Mouse (Mus musculus) liver, embryonic 16.5 days (tissue): ENCODE measurements around the gene Ccdc163. TPM values are rescaled to one million over a fixed set of nuclear protein-coding genes. Genes with fewer than 3 reads are reported as not detected.

Source experiments
- ATAC-seq: fragments of 200-750 bp; cut with Nextera tagmentation; 2 replicates; pipeline ENCODE4 v1.8.0; 2017; ENCODE audit warnings: low read depth, mild to moderate bottlenecking, moderate number of reproducible peaks, moderate library complexity
- H3K27ac ChIP-seq: fragments of 300-500 bp; sonication (generic); 2 replicates; pipeline ENCODE4 v1.5.1; 2014; ENCODE audit warnings: mild to moderate bottlenecking, low read length
- H3K27me3 ChIP-seq: fragments of 300-500 bp; sonication (generic); 2 replicates; pipeline ENCODE4 v1.6.1; 2014; ENCODE audit warnings: low read depth, low read length, mixed read lengths; ENCODE audit not compliant: control insufficient read depth, insufficient read depth
- H3K36me3 ChIP-seq: fragments of 300-500 bp; sonication (generic); 2 replicates; pipeline ENCODE4 v1.6.1; 2014; ENCODE audit warnings: mild to moderate bottlenecking; ENCODE audit not compliant: control insufficient read depth, insufficient read depth
- H3K4me1 ChIP-seq: fragments of 300-500 bp; sonication (generic); 2 replicates; pipeline ENCODE4 v1.6.1; 2014; ENCODE audit warnings: low read depth, low read length, mixed read lengths; ENCODE audit not compliant: control insufficient read depth
- H3K4me2 ChIP-seq: fragments of 300-500 bp; sonication (generic); 2 replicates; pipeline ENCODE4 v1.6.1; 2014; ENCODE audit warnings: low read depth, low read length, mixed read lengths
- H3K4me3 ChIP-seq: fragments of 300-500 bp; sonication (generic); 2 replicates; pipeline ENCODE4 v1.5.1; 2014; ENCODE audit warnings: low read depth, mild to moderate bottlenecking, low read length
- H3K9ac ChIP-seq: fragments of 300-500 bp; sonication (generic); 2 replicates; pipeline ENCODE4 v1.6.1; 2014; ENCODE audit warnings: low read depth, low read length
- H3K9me3 ChIP-seq: fragments of 300-500 bp; sonication (generic); replicated peaks from 2 replicates; pipeline ENCODE4 v1.6.1; 2016; ENCODE audit warnings: low read length; ENCODE audit not compliant: control insufficient read depth
- WGBS: fragments of 180-500 bp; shearing (Covaris S2); extraction: QIAGEN DNeasy Blood & Tissue Kit; methylation state at CpG from one replicate; pipeline ENCODE4 v1.1.7; 2014; ENCODE audit not compliant: insufficient replicate concordance; 5-methylcytosine and 5-hydroxymethylcytosine counted together
- polyA plus RNA-seq: library from polyadenylated mRNA; unstranded; fragments of >200 nt; fragmentation: Nextera tagmentation; extraction: Ambion mirVana; gene quantifications from 2 replicates; pipeline ENCODE4 v1.2.1, GENCODE M21; 2015

The Ccdc163 gene
- polyA plus RNA-seq, 1 experiment from 2014 or later, result 12.4 TPM

DNA sequence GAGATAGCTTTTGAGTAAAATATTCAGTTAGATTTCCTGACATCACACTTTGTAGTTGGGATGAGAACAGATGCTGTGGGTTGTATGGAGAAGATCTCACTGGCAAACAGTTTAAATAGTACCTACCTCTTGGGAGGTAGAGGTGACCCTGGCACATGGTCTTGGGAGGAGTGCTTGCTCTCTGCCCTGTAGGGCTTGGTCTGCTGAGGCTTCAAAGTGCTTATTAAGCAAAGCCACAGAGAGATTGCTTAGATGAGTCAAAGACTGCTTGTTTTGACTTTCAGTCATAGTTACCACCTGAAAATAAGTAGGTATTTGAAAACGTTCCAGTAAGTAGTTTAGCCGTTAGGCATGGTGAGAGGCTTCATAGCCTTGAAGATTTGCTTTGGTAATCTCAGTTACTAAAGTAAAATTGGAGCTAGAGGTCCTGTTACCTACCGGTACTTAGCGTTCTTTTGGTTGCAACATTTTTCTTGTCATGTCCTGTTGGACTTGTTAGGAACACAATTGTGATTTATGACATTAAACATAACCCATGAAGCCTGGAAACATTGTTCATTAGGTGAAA lies 18.9 kb upstream of the Ccdc163 start:
- Histone ChIP-seq H3K4me3 (no peak overlapping the region), H3K4me2 (peak overlapping the region; percentile 21; the same call in 1 of the 2 replicates), H3K9ac (no peak overlapping the region), H3K36me3 (peaks cover 10% of the 10 kb centered on the region), H3K27me3 (no peaks in the 10 kb centered on the region), H3K4me1 (peaks cover 28% of the 10 kb centered on the region), H3K9me3 (no peaks in the 10 kb centered on the region), H3K27ac (no peak overlapping the region)
- no peak for ATAC-seq
- 80% methylated on average over 4 of the region's 4 CpGs for WGBS

- H3K36me3 ChIP-seq, result peaks cover 24% of the 10 kb centered on the region
- H3K4me2 ChIP-seq, result no peak overlapping the region
- no peaks in the 10 kb centered on the region for H3K27me3 ChIP-seq
- WGBS, result 63% methylated on average over 2 of the region's 2 CpGs
- H3K9ac ChIP-seq, result no peak overlapping the region
- H3K27ac ChIP-seq, result no peak overlapping the region
- no peak overlapping the region for H3K4me3 ChIP-seq
- peaks cover 8% of the 10 kb centered on the region for H3K4me1 ChIP-seq
- no peak for ATAC-seq
- no peaks in the 10 kb centered on the region for H3K9me3 ChIP-seq
Measured at GRCm38 (mm10) chr4:116692146-116692545, 16.2 kb upstream of the Ccdc163 start.

GRCm38 (mm10) chr4:116693785-116694184 lies 14.5 kb upstream of the Ccdc163 start:
- no peak overlapping the region for H3K27ac ChIP-seq
- H3K27me3 ChIP-seq, result no peaks in the 10 kb centered on the region
- ATAC-seq, result no peak
- 66% methylated on average over 2 of the region's 2 CpGs for WGBS
- no peak overlapping the region for H3K9ac ChIP-seq
- H3K36me3 ChIP-seq, result peaks cover 27% of the 10 kb centered on the region
- no peak overlapping the region for H3K4me3 ChIP-seq
- H3K4me1 ChIP-seq, result peaks cover 4% of the 10 kb centered on the region
- H3K4me2 ChIP-seq, result no peak overlapping the region
- H3K9me3 ChIP-seq, result no peaks in the 10 kb centered on the region

DNA sequence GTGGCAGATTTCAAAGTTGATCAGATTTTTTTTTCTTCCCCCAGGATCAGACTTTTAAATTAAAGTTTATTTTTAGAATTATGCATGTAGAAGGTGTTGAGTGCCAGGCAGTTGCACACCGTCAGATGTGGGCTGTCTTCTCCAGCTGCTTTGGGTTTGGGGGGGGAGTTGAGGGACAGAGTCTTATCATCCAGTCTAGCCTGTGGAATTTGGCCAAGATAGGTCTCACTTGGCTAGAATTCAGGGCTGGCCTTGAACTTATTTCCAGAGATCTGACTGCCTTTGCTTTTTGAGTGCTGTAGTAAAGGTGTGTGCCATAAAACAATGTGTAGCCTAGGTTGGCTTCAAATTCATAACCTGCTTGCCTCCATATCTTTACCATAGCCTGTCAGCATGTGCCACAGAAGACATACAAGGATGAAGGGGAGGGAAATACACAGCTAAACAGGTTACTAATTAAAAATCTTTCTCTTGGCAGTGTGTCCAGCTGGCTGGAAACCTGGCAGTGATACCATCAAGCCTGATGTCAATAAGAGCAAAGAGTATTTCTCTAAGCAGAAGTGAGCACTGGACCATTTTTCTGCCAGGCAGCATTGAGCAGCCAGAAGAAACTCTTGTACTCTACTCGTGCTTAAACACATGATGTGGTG lies 9.5 kb upstream of the Ccdc163 start:
- no peak; the same call in 1 of the 2 replicates for ATAC-seq
- WGBS, result 37% methylated on average over 2 of the region's 2 CpGs
- no peaks in the 10 kb centered on the region; the same call in 1 of the 2 replicates for H3K4me1 ChIP-seq

GRCm38 (mm10) chr4:116700964-116701363 lies 7.3 kb upstream of the Ccdc163 start:
- Histone ChIP-seq H3K4me1 (no peaks in the 10 kb centered on the region; the same call in 1 of the 2 replicates), H3K27me3 (no peaks in the 10 kb centered on the region), H3K9me3 (no peaks in the 10 kb centered on the region), H3K27ac (no peak overlapping the region), H3K4me3 (no peak overlapping the region), H3K36me3 (peaks cover 4% of the 10 kb centered on the region; the same call in 1 of the 2 replicates), H3K9ac (no peak overlapping the region), H3K4me2 (no peak overlapping the region)
- 76% methylated on average over 1 of the region's 1 CpGs for WGBS
- no peak for ATAC-seq

More for the DNA sequence above, 9.5 kb upstream of the Ccdc163 start:
- Histone ChIP-seq H3K27ac (no peak overlapping the region), H3K4me2 (no peak overlapping the region), H3K36me3 (peaks cover 19% of the 10 kb centered on the region), H3K4me3 (no peak overlapping the region), H3K9ac (no peak overlapping the region), H3K27me3 (no peaks in the 10 kb centered on the region), H3K9me3 (no peaks in the 10 kb centered on the region)

DNA sequence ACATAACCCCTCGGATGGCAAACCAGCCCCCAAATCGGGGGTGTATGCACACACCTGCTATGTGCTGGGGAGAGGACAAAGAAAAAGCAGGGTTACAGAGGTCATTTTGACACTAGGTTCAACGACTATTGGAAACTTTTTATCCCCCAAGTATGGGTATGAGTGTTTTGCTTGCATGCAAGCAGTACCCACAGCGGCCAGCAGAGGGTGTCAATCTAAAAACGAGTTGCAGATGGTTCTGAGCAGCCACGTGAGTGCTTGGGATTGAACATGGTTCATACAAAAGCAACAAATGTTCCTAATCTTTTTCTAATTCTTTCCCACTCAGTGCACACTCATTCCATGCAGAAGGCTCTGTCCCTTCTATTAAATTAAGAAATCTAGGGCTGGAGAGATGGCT lies 4.5 kb upstream of the Ccdc163 start:
- ATAC-seq, result no peak

GRCm38 (mm10) chr4:116707666-116708065 lies 643 bp upstream of the Ccdc163 start:
- WGBS, result 7% methylated on average over 9 of the region's 9 CpGs
- Histone ChIP-seq H3K4me3 (peak overlapping the region; percentile 73), H3K9me3 (no peaks in the 10 kb centered on the region), H3K9ac (peak overlapping the region; percentile 69), H3K36me3 (no peaks in the 10 kb centered on the region), H3K4me2 (peak overlapping the region; percentile 91), H3K27ac (peak overlapping the region; percentile 56; the same call in 1 of the 2 replicates), H3K4me1 (peaks cover 13% of the 10 kb centered on the region), H3K27me3 (no peaks in the 10 kb centered on the region)
- no peak for ATAC-seq

More for the DNA sequence above, 4.5 kb upstream of the Ccdc163 start:
- 27% methylated on average over 6 of the region's 6 CpGs for WGBS
- no peak overlapping the region for H3K9ac ChIP-seq
- H3K36me3 ChIP-seq, result peaks cover 1% of the 10 kb centered on the region; the same call in 1 of the 2 replicates
- no peaks in the 10 kb centered on the region for H3K9me3 ChIP-seq
- no peaks in the 10 kb centered on the region for H3K27me3 ChIP-seq
- no peak overlapping the region for H3K27ac ChIP-seq
- H3K4me3 ChIP-seq, result no peak overlapping the region
- no peak overlapping the region for H3K4me2 ChIP-seq
- peaks cover 5% of the 10 kb centered on the region for H3K4me1 ChIP-seq

GRCm38 (mm10) chr4:116708791-116709390 lies 582 bp downstream of the Ccdc163 start:
- H3K27me3 ChIP-seq, result no peaks in the 10 kb centered on the region
- WGBS, result 4% methylated on average over 9 of the region's 9 CpGs
- no peaks in the 10 kb centered on the region for H3K36me3 ChIP-seq
- peak overlapping the region; percentile 50; the same call in 1 of the 2 replicates for H3K27ac ChIP-seq
- no peaks in the 10 kb centered on the region for H3K9me3 ChIP-seq
- peak overlapping the region; percentile 91 for H3K4me2 ChIP-seq
- H3K4me3 ChIP-seq, result peak overlapping the region; percentile 73
- peaks cover 13% of the 10 kb centered on the region for H3K4me1 ChIP-seq
- H3K9ac ChIP-seq, result peak overlapping the region; percentile 66
- no peak for ATAC-seq

- Histone ChIP-seq H3K9ac (no peak overlapping the region), H3K9me3 (no peaks in the 10 kb centered on the region), H3K4me1 (peaks cover 13% of the 10 kb centered on the region), H3K27ac (no peak overlapping the region), H3K27me3 (no peaks in the 10 kb centered on the region), H3K36me3 (no peaks in the 10 kb centered on the region), H3K4me3 (no peak overlapping the region), H3K4me2 (no peak overlapping the region)
- 81% methylated on average over 2 of the region's 2 CpGs for WGBS
- no peak for ATAC-seq
Measured at GRCm38 (mm10) chr4:116710154-116710553, 1.8 kb downstream of the Ccdc163 start.
